Mouse (Mus musculus): ENCODE data around the gene Spi1.

- TF ChIP-seq POLR2A (IDR thresholded peaks at IDR 0.05; ENCODE audit: low read depth, low read length) (no peak), CTCF (IDR thresholded peaks at IDR 0.05; ENCODE audit: borderline replicate concordance, insufficient read depth, low read length) (no peak)
Observed at GRCm38 (mm10) chr2:91139764-91140163, 57.6 kb downstream of the Spi1 start.

Measured in embryonic fibroblast, embryonic 13.5 days (primary cell).